Mouse (Mus musculus) olfactory bulb, adult 2 months (tissue): Measurements from ENCODE around the gene Snd1. TPM values are rescaled to one million over a fixed set of nuclear protein-coding genes. Genes with fewer than 3 reads are reported as not detected.

Source experiments
- H3K27ac ChIP-seq: fragments of 200-500 bp; 2 replicates; pipeline ENCODE4 v1.5.1; 2012; ENCODE audit warnings: low read depth, low read length; ENCODE audit not compliant: insufficient read depth
- H3K4me1 ChIP-seq: fragments of 200-500 bp; 2 replicates; pipeline ENCODE4 v1.6.1; 2012; ENCODE audit warnings: low read length; ENCODE audit not compliant: control insufficient read depth, insufficient read depth
- H3K4me3 ChIP-seq: fragments of 200-500 bp; 2 replicates; pipeline ENCODE4 v1.5.1; 2012; ENCODE audit warnings: mild to moderate bottlenecking, low read depth, low read length, moderate library complexity; ENCODE audit not compliant: insufficient read depth
- CTCF ChIP-seq: fragments of 200-500 bp; IDR thresholded peaks from 2 replicates; pipeline ENCODE4 v1.5.1; 2012; ENCODE audit warnings: low read depth, mild to moderate bottlenecking, low read length, moderate library complexity; ENCODE audit not compliant: insufficient read depth
- POLR2A ChIP-seq: fragments of 200-500 bp; IDR thresholded peaks from 2 replicates; pipeline ENCODE4 v1.6.1; 2012; ENCODE audit warnings: mild to moderate bottlenecking, low read depth, low read length, moderate library complexity; ENCODE audit not compliant: insufficient read depth
- WGBS: fragments of 180-500 bp; shearing (Covaris S2); methylation state at CpG from one replicate; pipeline ENCODE4 v1.1.7; 2018; 5-methylcytosine and 5-hydroxymethylcytosine counted together
- polyA plus RNA-seq: library from polyadenylated mRNA; stranded (reverse); fragments of >200 nt; gene quantifications from 2 replicates; pipeline ENCODE4 v1.2.4, GENCODE M21; 2012; ENCODE audit warnings: low replicate concordance; ENCODE audit not compliant: missing spikeins, insufficient read depth, insufficient read length

Snd1 gene
- polyA plus RNA-seq, 1 experiment: not detected

GRCm38 (mm10) chr6:28978881-28979280, 503.9 kb downstream of the Snd1 start:
- H3K27ac ChIP-seq: no peak overlapping the region
- WGBS: 95% methylated on average over 3 of the region's 3 CpGs

GRCm38 (mm10) chr6:28979586-28979985, 504.6 kb downstream of the Snd1 start:
- WGBS: 83% methylated on average over 8 of the region's 8 CpGs
- Histone ChIP-seq H3K27ac (no peak overlapping the region), H3K4me1 (peaks cover 29% of the 10 kb centered on the region), H3K4me3 (no peak overlapping the region)
- TF ChIP-seq CTCF: no peak
- no peak for TF ChIP-seq POLR2A

More at GRCm38 (mm10) chr6:28978881-28979280, 503.9 kb downstream of the Snd1 start:
- peaks cover 23% of the 10 kb centered on the region for H3K4me1 ChIP-seq
- TF ChIP-seq POLR2A: no peak
- TF ChIP-seq CTCF: no peak
- no peak overlapping the region for H3K4me3 ChIP-seq

- 4% methylated on average over 14 of the region's 14 CpGs for WGBS
- Histone ChIP-seq H3K4me1 (peaks cover 32% of the 10 kb centered on the region), H3K4me3 (peak overlapping the region; percentile 85), H3K27ac (peak overlapping the region; percentile 98)
- TF ChIP-seq CTCF (no peak), POLR2A (no peak)
Measured at GRCm38 (mm10) chr6:28980219-28980618, 505.3 kb downstream of the Snd1 start.

- H3K4me1 ChIP-seq: peaks cover 32% of the 10 kb centered on the region
- peak; percentile 45; the same call in 1 of the 2 replicates for TF ChIP-seq POLR2A
- no peak for TF ChIP-seq CTCF
- H3K27ac ChIP-seq: peak overlapping the region; percentile 98
- H3K4me3 ChIP-seq: peak overlapping the region; percentile 85
- under 1% methylated on average over 56 of the region's 56 CpGs for WGBS
Measured at GRCm38 (mm10) chr6:28980750-28981584, 506.0 kb downstream of the Snd1 start.

GRCm38 (mm10) chr6:28981585-28981948, 506.6 kb downstream of the Snd1 start:
- TF ChIP-seq CTCF (no peak), POLR2A (no peak)
- Histone ChIP-seq H3K27ac (peak overlapping the region; percentile 92), H3K4me3 (peak overlapping the region; percentile 85), H3K4me1 (peaks cover 34% of the 10 kb centered on the region)
- WGBS: 7% methylated on average over 18 of the region's 18 CpGs

GRCm38 (mm10) chr6:28981966-28982701, 507.2 kb downstream of the Snd1 start:
- Histone ChIP-seq H3K4me3 (peak overlapping the region; percentile 85), H3K27ac (peak overlapping the region; percentile 92), H3K4me1 (peaks cover 37% of the 10 kb centered on the region)
- 24% methylated on average over 18 of the region's 18 CpGs for WGBS
- TF ChIP-seq POLR2A: no peak
- no peak for TF ChIP-seq CTCF

GRCm38 (mm10) chr6:28982817-28983216, 507.9 kb downstream of the Snd1 start:
- TF ChIP-seq POLR2A (no peak), CTCF (no peak)
- no peak overlapping the region for H3K27ac ChIP-seq
- peaks cover 37% of the 10 kb centered on the region for H3K4me1 ChIP-seq
- peak overlapping the region; percentile 85 for H3K4me3 ChIP-seq
- WGBS: 92% methylated on average over 1 of the region's 1 CpGs

Other genes with a start within 250 kb of the Snd1 start
- not detected in 2 replicates for gene Zfp800, start 77.1 kb upstream of the Snd1 start, polyA plus RNA-seq
- not detected in 2 replicates for gene Arf5, start 51.6 kb upstream of the Snd1 start, polyA plus RNA-seq
- not detected in 2 replicates for gene Fscn3, start 47.4 kb upstream of the Snd1 start, polyA plus RNA-seq
- gene Gcc1, start 46.7 kb upstream of the Snd1 start, polyA plus RNA-seq: not detected in 2 replicates
- not detected in 2 replicates for gene Pax4, start 25.8 kb upstream of the Snd1 start, polyA plus RNA-seq